Mouse (Mus musculus): Measurements from ENCODE around the gene Defa37. TPM values are rescaled to one million over a fixed set of nuclear protein-coding genes. Genes with fewer than 3 reads are reported as not detected.
"Not testable (repeated sequence)": the region's sequence is repeated elsewhere in the genome, so short reads cannot be mapped to it uniquely, and the experiment has no call there.

Gene Defa37
- total RNA-seq (2021): not detected
- long read RNA-seq, experiment 1: 0 reads
- long read RNA-seq, experiment 2: 0 reads

DNA sequence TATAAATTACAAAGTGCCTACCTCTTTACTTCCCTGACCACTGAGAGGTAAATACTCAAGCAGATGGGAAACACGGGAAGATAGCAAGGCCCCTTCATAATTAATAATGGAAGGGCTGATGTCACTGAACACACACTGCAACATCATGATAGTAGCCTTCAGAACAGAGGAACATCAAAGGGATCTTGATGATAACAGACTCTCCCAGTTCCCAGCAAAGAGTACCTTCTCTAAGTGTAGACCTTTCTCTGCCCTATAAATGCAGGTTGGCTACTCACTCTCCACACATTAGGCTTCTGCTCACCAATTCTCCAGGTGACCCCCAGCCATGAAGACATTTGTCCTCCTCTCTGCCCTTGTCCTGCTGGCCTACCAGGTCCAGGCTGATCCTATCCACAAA is at the start of gene Defa37:
Gene Defa37 (plus strand): TSS at position 301 of the 400 bp plus-strand sequence.
- H3K4me3 ChIP-seq; DNase-seq (ENCODE audit: extremely low spot score in 1 of 2, low spot score in 2 of 2); intact Hi-C loops (cut with DNase I); H3K27ac ChIP-seq: not testable (repeated sequence)

DNA sequence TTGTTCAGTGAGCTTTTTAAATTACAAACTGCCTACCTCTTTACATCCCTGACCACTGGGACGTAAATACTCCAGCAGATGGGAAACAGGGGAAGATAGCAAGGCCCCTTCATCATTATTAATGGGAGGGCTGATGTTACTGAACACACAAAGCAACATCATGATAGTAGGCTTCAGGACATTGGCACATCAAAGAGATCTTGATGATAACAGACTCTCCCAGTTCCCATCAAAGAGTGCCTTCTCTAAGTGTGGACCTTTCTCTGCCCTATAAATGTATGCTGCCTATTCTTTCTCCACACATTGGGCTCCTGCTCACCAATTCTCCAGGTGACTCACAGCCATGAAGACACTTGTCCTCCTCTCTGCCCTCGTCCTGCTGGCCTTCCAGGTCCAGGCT is 36.5 kb upstream of the Defa37 start, which contains the start of gene Defa32:
Gene Defa32 (plus strand): TSS at position 301 of the 400 bp plus-strand sequence.
- DNase-seq (ENCODE audit: extremely low spot score in 1 of 2, low spot score in 2 of 2); H3K27ac ChIP-seq; H3K4me3 ChIP-seq; intact Hi-C loops (cut with DNase I): not testable (repeated sequence)

DNA sequence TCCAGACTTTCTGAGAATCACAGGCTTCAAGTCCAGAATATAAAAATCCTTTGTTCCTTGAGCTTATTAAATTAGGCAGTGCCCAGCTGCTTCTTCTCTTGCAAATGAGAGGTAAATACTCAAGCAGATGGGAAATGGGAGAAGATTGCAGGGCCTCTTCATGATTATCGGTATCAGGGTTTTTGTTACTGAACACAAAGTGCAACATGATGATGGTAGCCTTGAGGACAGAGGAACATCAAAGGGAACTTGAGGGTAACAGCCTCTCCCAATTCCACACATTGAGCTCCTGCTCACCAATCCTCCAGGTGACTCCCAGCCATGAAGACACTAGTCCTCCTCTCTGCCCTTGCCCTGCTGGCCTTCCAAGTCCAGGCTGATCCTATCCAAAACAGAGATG is 17.5 kb downstream of the Defa37 start, which contains the start of gene Defa28:
Gene Defa28 (plus strand): TSS at position 301 of the 400 bp plus-strand sequence.
- intact Hi-C loops (cut with DNase I); H3K27ac ChIP-seq; DNase-seq (ENCODE audit: extremely low spot score in 1 of 2, low spot score in 2 of 2); H3K4me3 ChIP-seq: not testable (repeated sequence)

DNA sequence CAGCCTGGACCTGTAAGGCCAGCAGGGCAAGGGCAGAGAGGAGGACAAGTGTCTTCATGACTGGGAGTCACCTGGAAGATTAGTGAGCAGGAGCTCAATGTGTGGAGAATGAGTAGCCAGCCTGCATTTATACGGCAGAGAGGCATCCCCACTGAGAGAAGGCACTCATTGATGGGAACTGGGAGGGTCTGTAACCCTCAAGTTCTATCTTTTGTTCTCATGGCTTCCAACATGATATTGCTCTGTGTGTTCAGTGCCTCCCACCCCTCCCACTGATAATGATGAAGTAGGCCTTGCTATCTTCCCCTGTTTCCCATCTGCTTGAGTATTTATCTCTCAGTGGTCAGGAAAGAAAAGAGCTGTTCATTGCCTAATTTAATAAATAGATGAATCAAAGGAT is 29.2 kb downstream of the Defa37 start, which contains the start of gene Gm7861:
Gene Gm7861 (minus strand): TSS at position 101 of the 400 bp plus-strand sequence.
- H3K27ac ChIP-seq; intact Hi-C loops (cut with DNase I); H3K4me3 ChIP-seq; DNase-seq (ENCODE audit: extremely low spot score in 1 of 2, low spot score in 2 of 2): not testable (repeated sequence)

Other genes starting within 250 kb of the Defa37 start
- gene Defa27, start 249.8 kb upstream of the Defa37 start, total RNA-seq (2021): not detected
- not detected for gene Defa29, start 238.4 kb upstream of the Defa37 start, total RNA-seq (2021)
- not detected for gene Defa2, start 186.9 kb upstream of the Defa37 start, total RNA-seq (2021)
- not detected for gene Defa33, start 173.6 kb upstream of the Defa37 start, total RNA-seq (2021)
- not detected for gene Defa36, start 138.0 kb upstream of the Defa37 start, total RNA-seq (2021)
- gene Gm7849, start 108.8 kb upstream of the Defa37 start, total RNA-seq (2021): not detected
- not detected for gene Defa20, start 56.1 kb upstream of the Defa37 start, total RNA-seq (2021)
- not detected for gene Defa32, start 36.4 kb upstream of the Defa37 start, total RNA-seq (2021)
- gene Defa28, start 17.6 kb downstream of the Defa37 start, total RNA-seq (2021): not detected
- gene Gm7861, start 29.1 kb downstream of the Defa37 start, total RNA-seq (2021): not detected
- not detected for gene Defa26, start 52.8 kb downstream of the Defa37 start, total RNA-seq (2021)
- not detected for gene Defa17, start 90.4 kb downstream of the Defa37 start, total RNA-seq (2021)
- not detected for gene Defa34, start 100.4 kb downstream of the Defa37 start, total RNA-seq (2021)
- gene AY761184, start 138.3 kb downstream of the Defa37 start, total RNA-seq (2021): not detected
- gene Defa24, start 169.1 kb downstream of the Defa37 start, total RNA-seq (2021): not detected